Mouse (Mus musculus): ENCODE results near the gene Uso1. TPM values are rescaled to one million over a fixed set of nuclear protein-coding genes. Genes with fewer than 3 reads are reported as not detected.
"Not testable (repeated sequence)": the region's sequence is repeated elsewhere in the genome, so short reads cannot be mapped to it uniquely, and the experiment has no call there.

Uso1 gene
- polyA plus RNA-seq, 1 experiment, result 10.1 TPM

DNA sequence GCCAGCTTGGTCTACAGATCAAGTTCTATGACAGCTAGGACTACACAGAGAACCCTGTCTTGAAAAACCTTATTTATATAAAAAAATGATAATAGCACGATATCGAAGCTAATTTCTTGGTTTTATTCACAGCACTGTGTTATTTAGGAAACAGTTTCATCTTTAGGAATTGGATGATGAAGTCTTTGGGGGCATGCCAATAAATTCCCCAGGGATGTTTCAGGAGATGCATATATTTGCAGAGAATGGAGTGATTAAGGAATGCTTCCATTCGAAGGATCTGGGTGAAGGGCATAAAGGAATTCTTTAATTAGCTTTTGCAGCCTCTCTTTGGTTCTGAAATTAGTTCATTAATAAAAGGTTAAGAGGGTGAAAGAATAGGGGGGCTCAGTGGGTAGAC is 12.3 kb upstream of the Uso1 start:
- DNase-seq (ENCODE audit: low read depth in 1 of 2, low spot score in 2 of 2), result no peak
- TF ChIP-seq POLR2A (IDR thresholded peaks at IDR 0.05; ENCODE audit: low read depth, low read length) (no peak), CTCF (IDR thresholded peaks at IDR 0.05; ENCODE audit: extremely low read depth, insufficient read depth, insufficient read length, insufficient replicate concordance) (no peak)
- Histone ChIP-seq H3K4me3 (ENCODE audit: extremely low read depth, insufficient read depth, insufficient read length) (no peak overlapping the region), H3K27me3 (ENCODE audit: control insufficient read depth, insufficient read depth, low read length) (no peaks in the 10 kb centered on the region), H3K27ac (ENCODE audit: insufficient read depth, low read length) (no peak overlapping the region), H3K4me1 (ENCODE audit: control insufficient read depth, insufficient read depth, insufficient read length) (no peaks in the 10 kb centered on the region; the same call in 1 of the 2 replicates), H3K36me3 (ENCODE audit: control insufficient read depth, insufficient read depth, low read length) (no peaks in the 10 kb centered on the region)
- 93% methylated on average over 3 of the region's 3 CpGs for WGBS

GRCm38 (mm10) chr5:92127141-92127625 is 10.6 kb upstream of the Uso1 start:
- DNase-seq (ENCODE audit: low read depth in 1 of 2, low spot score in 2 of 2), result no peak
- Histone ChIP-seq H3K4me1 (ENCODE audit: control insufficient read depth, insufficient read depth, insufficient read length) (no peaks in the 10 kb centered on the region; the same call in 1 of the 2 replicates), H3K4me3 (ENCODE audit: extremely low read depth, insufficient read depth, insufficient read length) (peak overlapping the region; percentile 35), H3K27ac (ENCODE audit: insufficient read depth, low read length) (peak overlapping the region; percentile 26; the same call in 1 of the 2 replicates), H3K36me3 (ENCODE audit: control insufficient read depth, insufficient read depth, low read length) (no peaks in the 10 kb centered on the region), H3K27me3 (ENCODE audit: control insufficient read depth, insufficient read depth, low read length) (no peaks in the 10 kb centered on the region)
- 29% methylated on average over 9 of the region's 9 CpGs for WGBS
- TF ChIP-seq POLR2A (IDR thresholded peaks at IDR 0.05; ENCODE audit: low read depth, low read length) (no peak), CTCF (IDR thresholded peaks at IDR 0.05; ENCODE audit: extremely low read depth, insufficient read depth, insufficient read length, insufficient replicate concordance) (no peak)

GRCm38 (mm10) chr5:92127751-92128150 is 10.0 kb upstream of the Uso1 start:
- Histone ChIP-seq H3K4me1 (ENCODE audit: control insufficient read depth, insufficient read depth, insufficient read length) (no peaks in the 10 kb centered on the region; the same call in 1 of the 2 replicates), H3K36me3 (ENCODE audit: control insufficient read depth, insufficient read depth, low read length) (no peaks in the 10 kb centered on the region), H3K27me3 (ENCODE audit: control insufficient read depth, insufficient read depth, low read length) (no peaks in the 10 kb centered on the region), H3K27ac (ENCODE audit: insufficient read depth, low read length) (no peak overlapping the region; the same call in 1 of the 2 replicates), H3K4me3 (ENCODE audit: extremely low read depth, insufficient read depth, insufficient read length) (no peak overlapping the region)
- no peak for TF ChIP-seq CTCF (IDR thresholded peaks at IDR 0.05; ENCODE audit: extremely low read depth, insufficient read depth, insufficient read length, insufficient replicate concordance)
- no peak for TF ChIP-seq POLR2A (IDR thresholded peaks at IDR 0.05; ENCODE audit: low read depth, low read length)
- DNase-seq (ENCODE audit: low read depth in 1 of 2, low spot score in 2 of 2), result no peak
- WGBS, result 90% methylated on average over 10 of the region's 10 CpGs

- no peak for DNase-seq (ENCODE audit: low read depth in 1 of 2, low spot score in 2 of 2)
- 48% methylated on average over 8 of the region's 8 CpGs for WGBS
- no peak overlapping the region for H3K27ac ChIP-seq (ENCODE audit: insufficient read depth, low read length)
- H3K4me1 ChIP-seq (ENCODE audit: control insufficient read depth, insufficient read depth, insufficient read length), result no peaks in the 10 kb centered on the region; the same call in 1 of the 2 replicates
- H3K27me3 ChIP-seq (ENCODE audit: control insufficient read depth, insufficient read depth, low read length), result no peaks in the 10 kb centered on the region
- TF ChIP-seq POLR2A (IDR thresholded peaks at IDR 0.05; ENCODE audit: low read depth, low read length), result no peak
- TF ChIP-seq CTCF (IDR thresholded peaks at IDR 0.05; ENCODE audit: extremely low read depth, insufficient read depth, insufficient read length, insufficient replicate concordance), result no peak
- H3K4me3 ChIP-seq (ENCODE audit: extremely low read depth, insufficient read depth, insufficient read length), result no peak overlapping the region
- no peaks in the 10 kb centered on the region for H3K36me3 ChIP-seq (ENCODE audit: control insufficient read depth, insufficient read depth, low read length)
Measured at GRCm38 (mm10) chr5:92128570-92128969, 9.2 kb upstream of the Uso1 start.

- Histone ChIP-seq H3K4me1 (ENCODE audit: control insufficient read depth, insufficient read depth, insufficient read length) (no peaks in the 10 kb centered on the region; the same call in 1 of the 2 replicates), H3K4me3 (ENCODE audit: extremely low read depth, insufficient read depth, insufficient read length) (no peak overlapping the region), H3K27ac (ENCODE audit: insufficient read depth, low read length) (no peak overlapping the region), H3K36me3 (ENCODE audit: control insufficient read depth, insufficient read depth, low read length) (no peaks in the 10 kb centered on the region), H3K27me3 (ENCODE audit: control insufficient read depth, insufficient read depth, low read length) (no peaks in the 10 kb centered on the region)
- TF ChIP-seq POLR2A (IDR thresholded peaks at IDR 0.05; ENCODE audit: low read depth, low read length) (no peak), CTCF (IDR thresholded peaks at IDR 0.05; ENCODE audit: extremely low read depth, insufficient read depth, insufficient read length, insufficient replicate concordance) (no peak)
- no peak for DNase-seq (ENCODE audit: low read depth in 1 of 2, low spot score in 2 of 2)
- WGBS, result 91% methylated on average over 1 of the region's 1 CpGs
Measured at GRCm38 (mm10) chr5:92129321-92129768, 8.4 kb upstream of the Uso1 start.

- H3K4me1 ChIP-seq (ENCODE audit: control insufficient read depth, insufficient read depth, insufficient read length), result no peaks in the 10 kb centered on the region; the same call in 1 of the 2 replicates
- DNase-seq (ENCODE audit: low read depth in 1 of 2, low spot score in 2 of 2), result no peak
- TF ChIP-seq POLR2A (IDR thresholded peaks at IDR 0.05; ENCODE audit: low read depth, low read length), result no peak
- no peak for TF ChIP-seq CTCF (IDR thresholded peaks at IDR 0.05; ENCODE audit: extremely low read depth, insufficient read depth, insufficient read length, insufficient replicate concordance)
- WGBS, result 92% methylated on average over 6 of the region's 6 CpGs
- no peak overlapping the region for H3K27ac ChIP-seq (ENCODE audit: insufficient read depth, low read length)
- no peaks in the 10 kb centered on the region for H3K36me3 ChIP-seq (ENCODE audit: control insufficient read depth, insufficient read depth, low read length)
- no peak overlapping the region for H3K4me3 ChIP-seq (ENCODE audit: extremely low read depth, insufficient read depth, insufficient read length)
- no peaks in the 10 kb centered on the region for H3K27me3 ChIP-seq (ENCODE audit: control insufficient read depth, insufficient read depth, low read length)
Measured at GRCm38 (mm10) chr5:92130040-92130682, 7.6 kb upstream of the Uso1 start.

- DNase-seq (ENCODE audit: low read depth in 1 of 2, low spot score in 2 of 2), result no peak
- 98% methylated on average over 4 of the region's 4 CpGs for WGBS
- no peaks in the 10 kb centered on the region for H3K27me3 ChIP-seq (ENCODE audit: control insufficient read depth, insufficient read depth, low read length)
- no peak overlapping the region for H3K4me3 ChIP-seq (ENCODE audit: extremely low read depth, insufficient read depth, insufficient read length)
- TF ChIP-seq POLR2A (IDR thresholded peaks at IDR 0.05; ENCODE audit: low read depth, low read length) (no peak), CTCF (IDR thresholded peaks at IDR 0.05; ENCODE audit: extremely low read depth, insufficient read depth, insufficient read length, insufficient replicate concordance) (no peak)
- no peak overlapping the region for H3K27ac ChIP-seq (ENCODE audit: insufficient read depth, low read length)
- H3K36me3 ChIP-seq (ENCODE audit: control insufficient read depth, insufficient read depth, low read length), result no peaks in the 10 kb centered on the region
- no peaks in the 10 kb centered on the region; the same call in 1 of the 2 replicates for H3K4me1 ChIP-seq (ENCODE audit: control insufficient read depth, insufficient read depth, insufficient read length)
Measured at GRCm38 (mm10) chr5:92132127-92132526, 5.6 kb upstream of the Uso1 start.

GRCm38 (mm10) chr5:92133006-92133405 is 4.7 kb upstream of the Uso1 start:
- not testable (repeated sequence) for H3K36me3 ChIP-seq (ENCODE audit: control insufficient read depth, insufficient read depth, low read length); DNase-seq (ENCODE audit: low read depth in 1 of 2, low spot score in 2 of 2); H3K4me1 ChIP-seq (ENCODE audit: control insufficient read depth, insufficient read depth, insufficient read length); H3K27me3 ChIP-seq (ENCODE audit: control insufficient read depth, insufficient read depth, low read length); H3K27ac ChIP-seq (ENCODE audit: insufficient read depth, low read length); H3K4me3 ChIP-seq (ENCODE audit: extremely low read depth, insufficient read depth, insufficient read length)
- 79% methylated on average over 4 of the region's 4 CpGs for WGBS
